Mouse (Mus musculus) monocyte, adult 5-6 weeks (primary cell): ENCODE results near the gene Cryba1. TPM values are rescaled to one million over a fixed set of nuclear protein-coding genes. Genes with fewer than 3 reads are reported as not detected.
"Not testable (repeated sequence)": the region's sequence is repeated elsewhere in the genome, so short reads cannot be mapped to it uniquely, and the experiment has no call there.

Source experiments
- ATAC-seq: fragments of 153-309, 156-312 bp; replicated peaks from 2 replicates; pipeline ENCODE4 v1.8.0; 2017; ENCODE audit warnings: mild to moderate bottlenecking; ENCODE audit not compliant: low TSS enrichment, insufficient number of reproducible peaks, severe bottlenecking, poor library complexity, low FRiP score
- total RNA-seq: library from RNA; stranded (forward); fragments of 200-1000, 200-491, 200-594 nt; gene quantifications from 3 replicates; pipeline ENCODE4 v1.2.3, GENCODE M21; 2017

Cryba1 gene
- not detected in 3 replicates for total RNA-seq

GRCm38 (mm10) chr11:77725183-77725582 is at the start of gene Cryba1:
Cryba1 (minus strand) TSS chr11:77725283.
- ATAC-seq = no peak

GRCm38 (mm10) chr11:77771879-77772713 is 47.0 kb upstream of the Cryba1 start:
- ATAC-seq = no peak

GRCm38 (mm10) chr11:77770346-77770745 is 45.3 kb upstream of the Cryba1 start:
- ATAC-seq = no peak

GRCm38 (mm10) chr11:77769496-77769895 is 44.4 kb upstream of the Cryba1 start:
- no peak for ATAC-seq

DNA sequence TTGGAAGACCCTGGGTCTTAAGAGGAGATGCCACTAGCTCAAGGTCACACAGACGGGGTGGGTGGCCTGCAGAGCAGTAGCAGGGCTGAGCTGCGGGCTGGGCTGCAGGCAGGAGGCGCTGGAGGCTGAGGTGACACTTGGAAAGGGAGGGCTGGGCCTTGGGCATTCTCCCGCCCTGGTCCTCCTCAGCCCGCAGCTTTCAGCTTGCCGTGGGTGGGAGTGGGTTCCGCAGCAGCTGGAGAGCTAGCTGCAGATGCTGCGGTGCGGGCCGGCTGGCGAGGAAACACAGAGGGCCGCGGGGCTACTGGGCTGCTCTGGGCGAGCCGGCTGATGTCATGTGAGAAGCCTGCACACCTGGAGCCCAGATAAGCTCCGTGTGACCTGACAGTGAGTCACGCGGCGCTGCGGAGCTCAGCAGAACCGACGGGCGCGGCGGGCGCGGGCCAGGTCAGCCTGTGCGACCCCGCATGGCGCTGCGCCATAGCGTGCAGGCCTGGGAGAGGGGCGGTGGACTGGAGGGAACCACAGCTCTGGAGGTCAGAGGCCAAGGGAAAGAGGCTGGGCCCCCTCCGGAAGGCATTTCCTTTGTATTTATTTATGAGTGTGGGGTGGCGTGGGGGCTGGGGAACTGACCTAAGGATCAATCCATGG is 41.4 kb upstream of the Cryba1 start:
- no peak for ATAC-seq

GRCm38 (mm10) chr11:77765459-77765777 is 40.3 kb upstream of the Cryba1 start:
- no peak for ATAC-seq

- ATAC-seq = no peak
These were observed 39.8 kb upstream of the Cryba1 start for GRCm38 (mm10) chr11:77764694-77765458.

- ATAC-seq = no peak
These were observed 38.7 kb upstream of the Cryba1 start for GRCm38 (mm10) chr11:77763673-77764340.

DNA sequence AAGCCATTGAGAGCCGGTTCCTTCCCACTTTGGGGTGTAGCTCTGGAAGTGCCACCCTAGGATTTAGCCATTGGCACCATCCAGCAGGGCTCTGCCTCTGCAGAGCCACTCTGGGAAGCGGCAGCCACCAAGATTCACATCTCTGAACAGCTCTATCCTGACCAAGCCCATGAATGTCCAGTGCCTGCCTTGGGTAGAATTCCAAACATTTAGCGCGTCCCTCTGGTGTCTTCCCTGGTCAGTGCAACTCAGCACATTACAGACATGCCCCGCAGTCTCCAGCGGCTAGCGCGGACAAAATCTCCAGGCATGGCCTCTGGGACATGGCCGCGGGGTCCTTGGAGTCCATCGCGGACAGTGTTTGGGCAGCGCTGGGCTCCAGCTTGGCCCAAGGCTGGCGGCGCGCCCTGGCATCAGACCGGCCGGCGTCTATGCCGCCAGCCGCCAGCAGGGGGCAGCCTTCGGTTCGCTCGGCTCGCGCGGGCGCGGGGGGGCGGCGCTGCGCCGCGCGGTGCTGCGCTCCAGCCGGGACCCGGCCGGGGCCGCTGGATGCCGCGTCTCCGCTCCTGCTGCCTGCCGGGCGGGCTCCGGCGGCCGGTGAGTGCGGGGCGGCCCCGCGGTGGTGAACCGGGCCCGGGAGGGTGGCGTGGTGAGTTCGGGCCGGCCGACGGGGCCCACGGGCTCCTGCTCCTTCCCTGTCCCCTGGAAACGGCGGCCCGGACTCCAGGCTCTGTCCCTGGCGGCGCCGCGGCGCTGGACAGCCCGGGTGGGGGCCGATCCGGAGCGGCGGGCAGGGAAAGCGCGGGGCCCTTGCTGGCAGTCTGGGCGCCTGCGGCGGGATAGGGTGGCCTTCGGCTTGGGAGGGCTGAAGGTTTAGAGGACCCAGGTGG is 37.9 kb upstream of the Cryba1 start, which contains the start of gene Myo18a:
Gene Myo18a (plus strand): TSS at position 464 of the 890 bp plus-strand sequence.
- ATAC-seq = peak; percentile 46; the same call in 1 of the 2 replicates

DNA sequence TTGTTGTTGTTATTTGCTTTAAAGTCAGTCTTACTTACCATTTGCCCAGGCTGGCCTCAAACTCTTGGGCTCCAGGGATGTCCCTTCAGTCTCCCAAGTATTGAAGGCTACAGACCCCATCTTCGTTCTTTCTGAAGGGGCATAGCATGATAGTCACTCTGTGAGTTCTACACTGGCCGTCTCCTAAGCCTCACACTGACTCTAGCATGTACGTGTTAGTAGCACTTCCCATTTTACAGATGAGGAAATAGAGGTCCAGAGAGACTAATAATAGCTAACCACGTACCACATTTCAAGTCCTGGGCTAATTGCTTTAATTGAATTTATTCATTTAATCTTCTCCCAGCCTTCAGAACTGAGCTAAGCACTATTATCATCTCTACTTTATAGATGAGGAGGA is 34.9 kb upstream of the Cryba1 start:
- peak; percentile 48; the same call in 1 of the 2 replicates for ATAC-seq

DNA sequence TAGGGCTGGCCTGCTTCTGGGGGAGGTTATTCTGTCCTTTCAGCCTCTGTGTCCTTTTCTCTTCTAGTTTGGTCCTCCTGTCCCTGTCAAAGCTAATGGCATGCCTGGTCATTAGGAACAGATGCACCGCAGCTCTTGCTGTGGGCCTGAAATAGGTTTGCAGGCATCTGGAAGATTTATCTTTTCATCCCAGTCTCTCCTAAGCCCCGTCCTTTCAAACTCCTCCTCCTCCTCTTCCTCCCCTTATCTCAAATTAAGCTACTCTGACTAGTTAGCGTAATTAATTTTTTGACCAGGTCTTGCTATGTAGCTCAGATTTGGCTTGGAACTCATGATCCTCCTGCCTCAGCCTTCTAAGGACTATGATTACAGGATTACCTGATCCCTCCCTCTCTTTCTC is 28.4 kb upstream of the Cryba1 start:
- no peak for ATAC-seq

- ATAC-seq = no peak
These were observed 27.4 kb upstream of the Cryba1 start for GRCm38 (mm10) chr11:77752525-77752924.

- no peak for ATAC-seq
These were observed 23.9 kb upstream of the Cryba1 start for GRCm38 (mm10) chr11:77748996-77749395.

DNA sequence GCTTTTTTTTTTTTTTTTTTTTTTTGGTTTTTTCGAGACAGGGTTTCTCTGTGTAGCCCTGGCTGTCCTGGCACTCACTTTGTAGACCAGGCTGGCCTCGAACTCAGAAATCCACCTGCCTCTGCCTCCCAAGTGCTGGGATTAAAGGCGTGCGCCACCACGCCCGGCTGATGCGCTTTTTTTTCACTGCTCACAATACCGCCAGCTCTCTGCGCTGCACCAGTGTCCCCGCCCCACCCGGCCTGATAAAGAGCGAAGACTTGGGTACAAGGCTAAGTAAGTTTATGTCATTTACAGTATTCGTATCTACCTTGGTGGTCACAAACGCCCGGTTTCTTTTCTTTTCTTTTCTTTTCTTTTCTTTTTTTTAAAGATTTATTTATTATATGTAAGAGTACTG is 22.0 kb upstream of the Cryba1 start:
- not testable (repeated sequence) for ATAC-seq

GRCm38 (mm10) chr11:77746652-77747051 is 21.6 kb upstream of the Cryba1 start:
- no peak for ATAC-seq

DNA sequence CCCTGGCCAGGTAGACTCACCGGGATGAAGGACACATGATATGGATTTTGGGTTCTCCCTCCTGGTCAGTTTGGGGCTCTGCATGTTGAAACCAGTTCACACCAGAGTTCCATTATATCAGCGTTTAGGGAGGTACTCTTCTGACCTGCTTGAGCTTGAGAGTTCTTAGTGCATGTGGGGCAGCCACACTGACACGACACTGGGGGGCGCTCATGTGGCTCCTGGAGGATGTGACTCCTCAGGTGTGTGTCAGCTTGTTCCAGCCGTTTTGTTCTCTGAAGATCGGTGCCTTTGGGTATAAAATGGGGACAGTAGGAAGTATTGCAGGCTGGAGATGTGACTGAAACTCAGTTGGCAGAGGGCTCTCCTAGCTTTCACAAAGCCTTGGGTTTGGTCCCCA is 18.9 kb upstream of the Cryba1 start:
- ATAC-seq = no peak

DNA sequence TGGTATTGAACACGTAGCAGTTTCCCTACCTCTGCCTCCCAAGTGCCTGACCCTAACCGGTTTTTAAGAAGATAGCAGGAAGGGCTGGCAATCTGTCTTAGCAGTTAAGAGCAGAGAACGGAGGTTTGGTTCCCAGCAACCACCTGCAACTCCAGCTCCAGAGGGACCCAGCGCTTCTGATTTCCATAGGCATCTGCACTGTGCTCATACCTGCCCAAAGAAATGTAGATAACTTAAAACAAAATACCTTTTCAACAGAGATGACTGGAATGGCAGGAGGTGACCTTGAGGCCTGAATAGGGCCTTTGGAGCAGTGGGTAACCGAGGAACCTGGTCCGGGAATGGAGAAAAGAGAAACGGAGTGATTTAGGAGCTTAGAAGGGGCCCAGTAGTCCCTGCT is 13.5 kb upstream of the Cryba1 start:
- ATAC-seq = no peak

GRCm38 (mm10) chr11:77737289-77737688 is 12.2 kb upstream of the Cryba1 start:
- ATAC-seq = peak; percentile 79
